Mouse (Mus musculus) midbrain, embryonic 11.5 days (tissue): Measurements from ENCODE around the gene F2rl3. TPM values are rescaled to one million over a fixed set of nuclear protein-coding genes. Genes with fewer than 3 reads are reported as not detected.

Experiments
- ATAC-seq: fragments of 200-750 bp; cut with Nextera tagmentation; 2 replicates; pipeline ENCODE4 v1.8.0; 2017; ENCODE audit warnings: moderate TSS enrichment, moderate library complexity; ENCODE audit not compliant: low FRiP score
- DNase-seq: peaks from one replicate; pipeline ENCODE4 v3.0.0; 2015; ENCODE audit warnings: low spot score; ENCODE audit errors: missing footprints
- H3K27ac ChIP-seq: fragments of 300-500 bp; sonication (generic); 2 replicates; pipeline ENCODE4 v1.5.1; 2014; ENCODE audit warnings: low read depth, low read length
- H3K27me3 ChIP-seq: fragments of 300-500 bp; sonication (generic); 2 replicates; pipeline ENCODE4 v1.6.1; 2014; ENCODE audit warnings: mild to moderate bottlenecking, low read length, moderate library complexity, mixed read lengths; ENCODE audit not compliant: control insufficient read depth, insufficient read depth
- H3K36me3 ChIP-seq: fragments of 300-500 bp; sonication (generic); 2 replicates; pipeline ENCODE4 v1.6.1; 2014; ENCODE audit warnings: mild to moderate bottlenecking, low read length, moderate library complexity, mixed read lengths; ENCODE audit not compliant: control insufficient read depth, insufficient read depth
- H3K4me1 ChIP-seq: fragments of 300-500 bp; sonication (generic); 2 replicates; pipeline ENCODE4 v1.6.1; 2014; ENCODE audit warnings: low read length; ENCODE audit not compliant: control insufficient read depth, insufficient read depth
- H3K4me2 ChIP-seq: fragments of 300-500 bp; sonication (generic); 2 replicates; pipeline ENCODE4 v1.6.1; 2014; ENCODE audit warnings: mild to moderate bottlenecking, moderate library complexity
- H3K4me3 ChIP-seq: fragments of 300-500 bp; sonication (generic); 2 replicates; pipeline ENCODE4 v1.5.1; 2014; ENCODE audit warnings: low read depth, low read length
- H3K9ac ChIP-seq: fragments of 300-500 bp; sonication (generic); 2 replicates; pipeline ENCODE4 v1.6.1; 2014; ENCODE audit warnings: low read length
- H3K9me3 ChIP-seq: fragments of 300-500 bp; sonication (generic); 2 replicates; pipeline ENCODE4 v1.6.1; 2016; ENCODE audit warnings: low read length; ENCODE audit not compliant: control insufficient read depth
- WGBS: fragments of 180-500 bp; shearing (Covaris S2); extraction: QIAGEN DNeasy Blood & Tissue Kit; methylation state at CpG from one replicate; pipeline ENCODE4 v1.1.7; 2014; 5-methylcytosine and 5-hydroxymethylcytosine counted together
- polyA plus RNA-seq: library from polyadenylated mRNA; unstranded; fragments of >200 nt; fragmentation: Nextera tagmentation; extraction: Ambion mirVana; gene quantifications from 2 replicates; pipeline ENCODE4 v1.2.1, GENCODE M21; 2014

Gene F2rl3
- polyA plus RNA-seq, 1 experiment from 2014 or later: 1.4 TPM

GRCm38 (mm10) chr8:72757426-72758195, 4.1 kb upstream of the F2rl3 start:
- Histone ChIP-seq H3K4me1 (no peaks in the 10 kb centered on the region), H3K36me3 (peaks cover 21% of the 10 kb centered on the region), H3K27me3 (no peaks in the 10 kb centered on the region), H3K4me3 (no peak overlapping the region), H3K9ac (no peak overlapping the region), H3K4me2 (no peak overlapping the region), H3K9me3 (no peaks in the 10 kb centered on the region), H3K27ac (no peak overlapping the region)
- 91% methylated on average over 15 of the region's 15 CpGs for WGBS
- ATAC-seq: no peak; the same call in 1 of the 2 replicates
- no peak for DNase-seq

DNA sequence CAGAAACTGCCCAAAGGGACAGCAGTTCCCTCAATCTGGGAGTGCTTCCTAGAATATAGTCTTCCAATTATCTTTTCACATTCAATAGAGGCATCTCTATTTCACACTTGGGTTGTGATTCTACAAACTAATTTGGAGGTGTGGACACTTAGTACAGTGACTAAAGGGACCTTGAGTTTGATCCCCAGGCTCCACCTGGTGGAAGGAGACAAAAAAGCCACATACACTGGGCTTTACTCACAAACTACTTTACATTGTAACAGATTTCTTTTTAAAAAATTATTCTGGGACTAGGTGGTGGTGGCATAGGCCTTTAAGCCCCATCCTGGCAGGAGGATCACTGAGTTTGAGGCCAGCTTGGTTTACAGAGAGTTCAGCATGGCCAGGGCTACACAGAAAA, 3.4 kb upstream of the F2rl3 start:
- peaks cover 19% of the 10 kb centered on the region for H3K36me3 ChIP-seq
- H3K27me3 ChIP-seq: no peaks in the 10 kb centered on the region
- no peaks in the 10 kb centered on the region for H3K4me1 ChIP-seq
- H3K4me2 ChIP-seq: no peak overlapping the region
- ATAC-seq: no peak
- H3K4me3 ChIP-seq: no peak overlapping the region
- H3K9ac ChIP-seq: no peak overlapping the region
- H3K9me3 ChIP-seq: no peaks in the 10 kb centered on the region
- H3K27ac ChIP-seq: no peak overlapping the region
- DNase-seq: peak; percentile 75

DNA sequence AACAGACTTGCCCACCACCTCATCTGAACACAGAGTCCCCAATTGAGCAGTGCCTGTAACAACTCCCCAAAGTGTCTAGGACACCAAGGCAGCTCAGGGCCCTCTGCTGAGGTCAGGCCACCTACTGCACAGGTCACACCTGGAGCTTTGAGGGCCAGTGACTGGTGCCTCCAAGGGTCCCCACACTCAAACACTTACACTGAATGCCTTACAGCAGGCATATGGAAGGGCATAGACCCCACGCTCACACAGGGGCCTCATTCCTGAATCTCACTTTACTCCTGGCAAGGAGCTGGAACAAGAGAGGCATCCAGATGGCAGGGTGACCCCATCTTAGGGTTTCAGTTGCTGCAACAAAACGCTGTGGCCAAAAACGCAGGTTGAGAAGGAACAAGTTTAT, 1.5 kb upstream of the F2rl3 start:
- H3K27me3 ChIP-seq: no peaks in the 10 kb centered on the region
- no peaks in the 10 kb centered on the region for H3K9me3 ChIP-seq
- no peak overlapping the region for H3K9ac ChIP-seq
- no peak for ATAC-seq
- no peak for DNase-seq
- no peak overlapping the region for H3K27ac ChIP-seq
- H3K4me1 ChIP-seq: no peaks in the 10 kb centered on the region
- WGBS: 85% methylated on average over 3 of the region's 3 CpGs
- no peak overlapping the region for H3K4me2 ChIP-seq
- H3K4me3 ChIP-seq: no peak overlapping the region
- H3K36me3 ChIP-seq: peaks cover 16% of the 10 kb centered on the region

DNA sequence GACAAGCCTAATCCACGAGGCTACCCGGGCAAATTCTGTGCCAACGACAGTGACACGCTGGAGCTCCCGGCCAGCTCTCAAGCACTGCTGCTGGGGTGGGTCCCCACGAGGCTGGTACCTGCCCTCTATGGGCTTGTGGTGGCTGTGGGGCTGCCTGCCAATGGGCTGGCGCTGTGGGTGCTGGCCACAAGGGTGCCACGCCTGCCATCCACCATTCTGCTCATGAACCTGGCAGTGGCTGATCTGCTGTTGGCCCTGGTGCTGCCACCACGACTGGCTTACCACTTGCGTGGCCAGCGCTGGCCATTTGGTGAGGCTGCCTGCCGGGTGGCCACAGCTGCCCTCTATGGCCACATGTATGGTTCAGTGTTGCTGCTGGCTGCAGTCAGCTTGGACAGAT, 626 bp downstream of the F2rl3 start:
- H3K4me2 ChIP-seq: no peak overlapping the region
- 86% methylated on average over 12 of the region's 12 CpGs for WGBS
- H3K27ac ChIP-seq: no peak overlapping the region
- no peak for DNase-seq
- ATAC-seq: no peak
- H3K9me3 ChIP-seq: no peaks in the 10 kb centered on the region
- H3K4me3 ChIP-seq: no peak overlapping the region
- H3K9ac ChIP-seq: no peak overlapping the region
- peaks cover 7% of the 10 kb centered on the region for H3K36me3 ChIP-seq
- no peaks in the 10 kb centered on the region for H3K4me1 ChIP-seq
- no peaks in the 10 kb centered on the region for H3K27me3 ChIP-seq

- DNase-seq: no peak
- Histone ChIP-seq H3K27me3 (no peaks in the 10 kb centered on the region), H3K4me2 (no peak overlapping the region), H3K27ac (no peak overlapping the region), H3K36me3 (no peaks in the 10 kb centered on the region), H3K9me3 (no peaks in the 10 kb centered on the region), H3K4me3 (no peak overlapping the region), H3K9ac (no peak overlapping the region), H3K4me1 (no peaks in the 10 kb centered on the region)
- peak; percentile 28; the same call in 1 of the 2 replicates for ATAC-seq
- 62% methylated on average over 4 of the region's 4 CpGs for WGBS
Observed at GRCm38 (mm10) chr8:72765696-72766095, 4.0 kb downstream of the F2rl3 start.

DNA sequence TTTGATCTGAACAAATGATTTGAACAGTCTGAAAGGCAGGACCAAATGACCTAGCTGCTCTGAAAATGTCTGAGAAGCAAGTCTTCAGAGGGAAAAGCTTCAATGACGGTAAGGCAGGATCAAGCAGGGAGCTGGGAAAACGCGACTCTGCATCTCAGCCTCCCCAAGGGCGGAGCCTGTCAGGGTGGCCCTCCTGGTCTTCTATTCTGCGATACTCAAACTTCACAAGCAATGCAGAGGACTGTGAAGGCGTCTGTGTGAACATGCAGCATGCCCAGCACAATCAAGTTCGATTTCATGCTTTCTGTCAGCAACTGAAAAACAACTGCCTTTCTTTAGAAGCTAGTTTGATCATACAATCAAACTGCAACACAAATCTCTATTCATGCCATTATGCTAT, 5.1 kb downstream of the F2rl3 start:
- 33% methylated on average over 7 of the region's 7 CpGs for WGBS
- no peak overlapping the region for H3K4me3 ChIP-seq
- H3K27me3 ChIP-seq: no peaks in the 10 kb centered on the region
- DNase-seq (peak; percentile 80), ATAC-seq (peak; percentile 75)
- no peaks in the 10 kb centered on the region for H3K9me3 ChIP-seq
- no peak overlapping the region for H3K27ac ChIP-seq
- H3K36me3 ChIP-seq: no peaks in the 10 kb centered on the region
- no peak overlapping the region for H3K9ac ChIP-seq
- H3K4me1 ChIP-seq: no peaks in the 10 kb centered on the region
- no peak overlapping the region for H3K4me2 ChIP-seq

DNA sequence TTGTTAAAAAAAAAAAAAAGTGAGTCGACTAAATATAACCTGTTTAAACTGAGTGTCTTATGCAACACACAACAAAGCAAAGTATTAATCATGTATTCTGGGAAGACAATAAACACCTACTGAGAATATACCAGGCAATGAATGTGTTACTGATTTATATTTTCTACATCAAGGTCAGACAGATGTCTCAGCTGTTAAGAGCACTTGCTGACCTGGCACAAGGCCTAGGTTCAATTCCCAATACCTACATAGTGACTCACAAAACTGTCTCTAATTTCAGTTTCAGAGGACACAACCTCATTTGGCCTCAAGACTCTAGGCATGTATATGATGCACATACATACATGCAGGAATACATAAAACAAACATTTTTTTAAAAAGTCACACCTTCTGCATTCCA, 16.1 kb downstream of the F2rl3 start:
- no peaks in the 10 kb centered on the region for H3K4me1 ChIP-seq
- WGBS: 92% methylated on average over 1 of the region's 1 CpGs
- H3K27me3 ChIP-seq: no peaks in the 10 kb centered on the region
- H3K4me3 ChIP-seq: no peak overlapping the region
- DNase-seq: peak; percentile 45
- H3K9me3 ChIP-seq: no peaks in the 10 kb centered on the region
- H3K27ac ChIP-seq: no peak overlapping the region
- no peak overlapping the region for H3K4me2 ChIP-seq
- H3K9ac ChIP-seq: no peak overlapping the region
- ATAC-seq: no peak
- no peaks in the 10 kb centered on the region for H3K36me3 ChIP-seq

GRCm38 (mm10) chr8:72780644-72781043, 19.0 kb downstream of the F2rl3 start:
- no peaks in the 10 kb centered on the region for H3K4me1 ChIP-seq
- DNase-seq (peak; percentile 45), ATAC-seq (no peak)
- no peaks in the 10 kb centered on the region for H3K27me3 ChIP-seq
- WGBS: 92% methylated on average over 4 of the region's 4 CpGs
- no peak overlapping the region for H3K27ac ChIP-seq
- H3K4me3 ChIP-seq: no peak overlapping the region
- H3K36me3 ChIP-seq: no peaks in the 10 kb centered on the region
- no peaks in the 10 kb centered on the region for H3K9me3 ChIP-seq
- H3K9ac ChIP-seq: no peak overlapping the region
- H3K4me2 ChIP-seq: no peak overlapping the region

DNA sequence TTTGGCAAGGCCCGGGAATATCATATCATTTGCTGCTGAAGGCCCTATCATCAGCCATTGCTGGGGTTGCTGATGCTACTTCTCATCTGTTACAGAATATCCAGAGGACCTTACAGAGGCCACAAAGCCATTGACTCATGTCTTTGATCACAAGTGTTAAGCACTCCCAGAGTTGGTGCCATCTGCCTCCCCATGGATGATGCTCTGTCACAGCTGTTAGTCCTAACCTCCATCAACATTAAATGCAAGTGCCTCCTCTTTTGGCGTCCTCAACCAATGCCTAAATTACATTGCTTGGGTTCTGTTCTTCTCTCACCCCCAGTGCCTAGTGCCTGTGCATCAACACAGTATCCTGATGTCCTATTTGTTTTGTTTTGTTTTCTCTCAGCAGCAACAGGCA, 39.9 kb downstream of the F2rl3 start:
- H3K27me3 ChIP-seq: no peaks in the 10 kb centered on the region
- no peak overlapping the region for H3K4me3 ChIP-seq
- H3K27ac ChIP-seq: no peak overlapping the region
- H3K36me3 ChIP-seq: no peaks in the 10 kb centered on the region
- H3K4me1 ChIP-seq: no peaks in the 10 kb centered on the region
- no peak overlapping the region for H3K4me2 ChIP-seq
- no peak overlapping the region for H3K9ac ChIP-seq
- DNase-seq (no peak), ATAC-seq (no peak)
- 88% methylated on average over 2 of the region's 2 CpGs for WGBS
- no peaks in the 10 kb centered on the region for H3K9me3 ChIP-seq
